Mouse (Mus musculus) stomach, postnatal 0 days (tissue): ENCODE measurements around the gene Pfkfb4.
A peak's percentile ranks its signal among the peaks of the same experiment; 100 is the strongest.

Experiments
- CTCF ChIP-seq: IDR thresholded peaks from 2 replicates; pipeline ENCODE4 v1.5.1; 2016; ENCODE audit warnings: antibody characterized with exemption, low read depth, mild to moderate bottlenecking, moderate library complexity
- EP300 ChIP-seq: optimal IDR thresholded peaks from 2 replicates; pipeline ENCODE3; 2016; ENCODE audit warnings: antibody characterized with exemption

- no peak for TF ChIP-seq EP300
- TF ChIP-seq CTCF = peak; percentile 89
Observed at GRCm38 (mm10) chr9:109003201-109003600, 11.6 kb downstream of the Pfkfb4 start.
